In genomic region chr3:99234319-99234869, GRCm38 (mm10) we compare ENCODE assay signal across 9 mouse cellular contexts. TPM values are rescaled to one million over a fixed set of nuclear protein-coding genes. Genes with fewer than 3 reads are reported as not detected.
DNase-seq lines count a peak whose midpoint lies in the region; ATAC-seq and TF ChIP-seq lines count a peak whose summit lies in the region.
"Had no signal": no experiment of that assay in that cellular context is flagged by ENCODE, and none has a peak within 500 bp of the region (broad histone marks: within the 10 kb centered on the region; RNA-seq: fewer than 3 reads in every experiment).

No protein-coding gene starts in this region.

- 5% methylated on average over 17 of the region's 17 CpGs for WGBS in heart, postnatal 0 days
- WGBS in limb, embryonic 11.5 days, result 6% methylated on average over 17 of the region's 17 CpGs
- WGBS in neural tube, embryonic 11.5 days, result 2% methylated on average over 17 of the region's 17 CpGs

- no peak overlapping the region for H3K9ac ChIP-seq in heart, postnatal 0 days (replicated peaks; ENCODE audit: low read depth, low read length)
- H3K9ac ChIP-seq in limb, embryonic 11.5 days (ENCODE audit: low read length), result peak overlapping the region; percentile 49
- no peak overlapping the region for H3K9ac ChIP-seq in neural tube, embryonic 11.5 days (ENCODE audit: low read length)

- no peak overlapping the region for H3K27ac ChIP-seq in heart, postnatal 0 days (ENCODE audit: low read depth)
- peak overlapping the region; percentile 84; the same call in 1 of the 2 replicates for H3K27ac ChIP-seq in embryonic fibroblast, embryonic 13.5 days (ENCODE audit: insufficient read depth, low read length)
- H3K27ac ChIP-seq in limb, embryonic 11.5 days (replicated peaks; ENCODE audit: low read depth, low read length), result peak overlapping the region; percentile 45; the same call in 1 of the 2 replicates
- no peak overlapping the region for H3K27ac ChIP-seq in neural tube, embryonic 11.5 days (ENCODE audit: low read depth, low read length)

- TF ChIP-seq EP300 in heart, postnatal 0 days (IDR thresholded peaks at IDR 0.05; ENCODE audit: low read depth), result no peak

- peak overlapping the region; percentile 32 for H3K4me3 ChIP-seq in heart, postnatal 0 days (ENCODE audit: low read depth, low read length)
- peak overlapping the region; percentile 3; the same call in 1 of the 2 replicates for H3K4me3 ChIP-seq in embryonic fibroblast, embryonic 13.5 days (ENCODE audit: insufficient read depth, low read length)
- 0 out of 2 replicates have a peak overlapping the region, but pooled peaks have one; percentile 5 for H3K4me3 ChIP-seq in limb, embryonic 11.5 days (ENCODE audit: low read depth, low read length)
- H3K4me3 ChIP-seq in neural tube, embryonic 11.5 days (ENCODE audit: low read depth, low read length), result no peak overlapping the region

- TF ChIP-seq CTCF in heart, postnatal 0 days (IDR thresholded peaks at IDR 0.05; ENCODE audit: low read depth), result no peak
- TF ChIP-seq CTCF in embryonic fibroblast, embryonic 13.5 days (IDR thresholded peaks at IDR 0.05; ENCODE audit: borderline replicate concordance, insufficient read depth, low read length), result no peak

- intact Hi-C loops in heart, postnatal 10 days (cut with DNase I), result loop anchor here (2.0 to 10.0 kb wide), 3 partner anchors 92 to 704 kb away; partner anchors contain the start of gene Wars2

- no peak for DNase-seq in heart, postnatal 0 days (ENCODE audit: low spot score)
- DNase-seq in heart, postnatal 10 days, result no peak
- peak; percentile 62 for DNase-seq in limb, embryonic 11.5 days (ENCODE audit: low spot score)
- peak; percentile 37 for DNase-seq in neural tube, embryonic 11.5 days (ENCODE audit: low spot score)
- DNase-seq in right cerebral cortex, adult 18-20 months, result no peak
- no peak for DNase-seq in adrenal gland, adult 18-20 months (ENCODE audit: low spot score in 2 of 2)
- DNase-seq in spleen, postnatal 36 days (ENCODE audit: low spot score in 2 of 2), result no peak

- peaks cover 11% of the 10 kb centered on the region; the same call in 1 of the 2 replicates for H3K4me1 ChIP-seq in heart, postnatal 0 days (ENCODE audit: control insufficient read depth, insufficient read depth)
- no peaks in the 10 kb centered on the region; the same call in 1 of the 2 replicates for H3K4me1 ChIP-seq in embryonic fibroblast, embryonic 13.5 days (ENCODE audit: control insufficient read depth, insufficient read depth, low read length)
- peaks cover 18% of the 10 kb centered on the region for H3K4me1 ChIP-seq in limb, embryonic 11.5 days (ENCODE audit: control insufficient read depth, insufficient read depth, low read length)
- H3K4me1 ChIP-seq in neural tube, embryonic 11.5 days (ENCODE audit: control insufficient read depth, insufficient read depth, low read length), result no peaks in the 10 kb centered on the region

- H3K36me3 ChIP-seq in heart, postnatal 0 days (replicated peaks; ENCODE audit: control insufficient read depth, insufficient read depth, low read length), result no peaks in the 10 kb centered on the region
- H3K36me3 ChIP-seq in limb, embryonic 11.5 days (ENCODE audit: control insufficient read depth, insufficient read depth, low read length), result no peaks in the 10 kb centered on the region; the same call in 1 of the 2 replicates
- no peaks in the 10 kb centered on the region for H3K36me3 ChIP-seq in neural tube, embryonic 11.5 days (ENCODE audit: control insufficient read depth, insufficient read depth, low read length)
- H3K36me3 ChIP-seq: G1E had no signal

- H3K27me3 ChIP-seq in heart, postnatal 0 days (ENCODE audit: control insufficient read depth, insufficient read depth, low read length), result peaks cover 57% of the 10 kb centered on the region
- 0 out of 2 replicates have a peak, but pooled peaks cover 2% of the 10 kb centered on the region for H3K27me3 ChIP-seq in limb, embryonic 11.5 days (ENCODE audit: control insufficient read depth, insufficient read depth, low read length)
- peaks cover 58% of the 10 kb centered on the region for H3K27me3 ChIP-seq in neural tube, embryonic 11.5 days (ENCODE audit: control insufficient read depth, insufficient read depth, low read length)

- H3K4me2 ChIP-seq in heart, postnatal 0 days (ENCODE audit: low read depth, low read length), result peak overlapping the region; percentile 54
- H3K4me2 ChIP-seq in limb, embryonic 11.5 days (ENCODE audit: low read depth, severe bottlenecking), result peak overlapping the region; percentile 43
- H3K4me2 ChIP-seq in neural tube, embryonic 11.5 days (ENCODE audit: low read depth), result 0 out of 2 replicates have a peak overlapping the region, but pooled peaks have one; percentile 19

- no peak for TF ChIP-seq POLR2A in embryonic fibroblast, embryonic 13.5 days (IDR thresholded peaks at IDR 0.05; ENCODE audit: low read depth, low read length)

- no peaks in the 10 kb centered on the region for H3K9me3 ChIP-seq in heart, postnatal 0 days (replicated peaks; ENCODE audit: control insufficient read depth, low read length)
- no peaks in the 10 kb centered on the region for H3K9me3 ChIP-seq in limb, embryonic 11.5 days (ENCODE audit: control insufficient read depth, low read length)
- no peaks in the 10 kb centered on the region for H3K9me3 ChIP-seq in neural tube, embryonic 11.5 days (ENCODE audit: control insufficient read depth, low read length)

- ATAC-seq in heart, postnatal 0 days (ENCODE audit: insufficient read depth, low read depth), result peak; percentile 27; the same call in 1 of the 2 replicates
- ATAC-seq in limb, embryonic 11.5 days (ENCODE audit: insufficient number of reproducible peaks, low FRiP score, low TSS enrichment, low read depth), result peak; percentile 42; the same call in 1 of the 2 replicates
- ATAC-seq in neural tube, embryonic 11.5 days (ENCODE audit: insufficient read depth, low FRiP score, low TSS enrichment), result peak; percentile 51; the same call in 1 of the 2 replicates

RNA-seq across cellular contexts. Expression of gene Tbx15, which starts 5.8 kb away (rescaled TPM):
- total RNA-seq in heart, postnatal 0 days (2014; rRNA removed; ENCODE audit: low replicate concordance), result 0.23 and 1.5 TPM in 2 replicates
- polyA plus RNA-seq in heart, postnatal 0 days (2015; fragmentation: Nextera tagmentation; extraction: Ambion mirVana), result 0.03 and 0.10 TPM in 2 replicates
- under 1 TPM; 0.40 to 0.43 TPM for total RNA-seq in heart, postnatal 10 days (2021)
- polyA plus RNA-seq in embryonic fibroblast, embryonic 13.5 days (2011; ENCODE audit: insufficient read length, low read depth, missing spikeins), result 57.3 and 86.3 TPM in 2 replicates
- 50.7 and 55.2 TPM in 2 replicates for polyA plus RNA-seq in limb, embryonic 11.5 days (2014; fragmentation: Nextera tagmentation; extraction: Ambion mirVana)
- polyA plus RNA-seq in neural tube, embryonic 11.5 days (2014; fragmentation: Nextera tagmentation; extraction: Ambion mirVana), result 2.1 and 2.6 TPM in 2 replicates
- total RNA-seq in adrenal gland, adult 18-20 months (2021), result under 1 TPM; 0.13 to 0.33 TPM
- polyA plus RNA-seq: G1E had no signal

Comparison
In these comparisons a context has a peak if more than half of its experiments do, and no peak if none do; other contexts are left out.
1. DNase-seq: peak in limb, embryonic 11.5 days (single experiment) and neural tube, embryonic 11.5 days (single experiment); none in heart, postnatal 0 days (single experiment), heart, postnatal 10 days (0 of 2), right cerebral cortex, adult 18-20 months (single experiment), adrenal gland, adult 18-20 months (0 of 2) and spleen, postnatal 36 days (0 of 2).
2. H3K27ac ChIP-seq: peak in embryonic fibroblast, embryonic 13.5 days (single experiment) and limb, embryonic 11.5 days (single experiment); none in heart, postnatal 0 days (single experiment) and neural tube, embryonic 11.5 days (single experiment).
3. RNA of gene Tbx15, which starts 5.8 kb away (polyA plus RNA-seq): 57.3 to 86.3 TPM in embryonic fibroblast, embryonic 13.5 days and 50.7 to 55.2 TPM in limb, embryonic 11.5 days; 2.1 to 2.6 TPM in neural tube, embryonic 11.5 days and 0.03 to 0.10 TPM in heart, postnatal 0 days; every median in the first group is over 10 times any median in the second.
4. Peak in every context shown above with its lines, with median percentiles within 50 percentile points of each other: ATAC-seq and H3K4me2 ChIP-seq.